Mouse (Mus musculus): ENCODE data around the gene Herc3.

Herc3 gene

DNA sequence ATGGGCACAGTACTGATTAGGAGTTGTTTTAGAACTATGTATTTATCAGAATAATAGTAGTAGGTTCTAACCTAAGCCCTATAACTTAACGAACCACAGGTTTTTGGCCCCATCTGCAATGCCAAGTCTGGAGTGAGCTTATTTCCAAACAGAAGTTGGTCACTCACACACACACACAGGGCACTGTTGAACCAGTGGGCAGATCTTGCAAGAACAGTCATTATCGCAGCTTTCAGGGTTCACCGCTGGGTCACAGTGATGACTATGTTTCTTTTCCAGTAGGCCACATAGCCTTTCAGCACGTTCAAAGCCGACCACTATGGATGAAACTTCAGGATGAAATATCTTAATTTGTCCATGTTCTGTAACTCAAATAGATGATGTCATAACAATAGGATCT, 91.2 kb downstream of the Herc3 start:
- no peak for DNase-seq

- DNase-seq: peak; percentile 76
Measured at GRCm38 (mm10) chr6:58927881-58928280, 96.6 kb downstream of the Herc3 start.

GRCm38 (mm10) chr6:58929911-58930431, 98.7 kb downstream of the Herc3 start:
- DNase-seq: no peak

DNA sequence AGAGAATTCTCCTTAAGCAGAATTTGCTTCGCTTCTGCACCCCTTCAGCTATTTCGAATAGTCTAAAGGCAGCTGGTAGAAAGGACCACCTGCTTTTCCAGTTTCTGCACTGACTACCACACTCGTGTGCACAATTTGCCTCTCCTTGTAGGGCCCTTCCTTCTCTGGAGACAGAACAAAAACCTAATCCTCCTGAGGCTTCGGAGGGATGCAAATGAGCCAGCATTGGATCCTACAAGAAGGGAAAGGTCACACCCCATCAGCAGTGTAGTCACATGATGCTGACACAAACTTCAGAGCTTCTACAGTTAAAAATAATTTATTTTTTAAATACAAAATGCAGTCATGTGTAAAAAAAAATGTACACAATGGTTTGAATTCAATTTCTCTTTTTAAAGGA, 99.9 kb downstream of the Herc3 start:
- no peak for DNase-seq

DNA sequence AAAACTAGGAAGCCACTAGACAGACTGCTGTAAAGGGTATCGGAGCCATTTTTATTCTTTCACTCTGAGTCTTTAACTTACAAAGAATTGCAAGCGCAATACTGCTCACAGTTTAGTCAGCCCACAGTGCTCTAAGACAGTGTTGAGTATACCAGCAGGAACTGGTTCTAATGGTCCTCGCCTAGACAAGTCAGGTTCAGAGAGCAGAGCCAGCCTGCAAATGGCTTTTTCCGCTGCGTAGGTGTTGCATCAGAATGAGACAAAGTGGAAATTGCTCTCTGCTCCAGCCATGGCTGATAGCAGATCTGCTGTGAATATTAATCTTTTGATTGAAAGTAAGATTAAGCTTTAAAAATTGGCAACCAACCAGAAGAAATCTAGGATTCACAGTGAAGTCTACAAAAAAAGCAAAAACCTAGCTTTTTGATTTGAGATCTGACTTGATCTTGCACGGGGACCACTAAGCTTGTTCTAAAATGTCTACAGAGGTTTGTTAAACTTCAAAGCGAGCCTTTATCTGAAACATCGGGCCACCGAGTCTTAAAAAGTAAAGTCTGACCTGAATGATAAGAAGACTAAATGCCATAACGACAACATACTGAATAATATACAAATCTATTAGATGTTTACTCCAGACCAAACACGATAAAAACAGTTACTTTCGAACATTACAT, 101.4 kb downstream of the Herc3 start:
- no peak for DNase-seq

DNA sequence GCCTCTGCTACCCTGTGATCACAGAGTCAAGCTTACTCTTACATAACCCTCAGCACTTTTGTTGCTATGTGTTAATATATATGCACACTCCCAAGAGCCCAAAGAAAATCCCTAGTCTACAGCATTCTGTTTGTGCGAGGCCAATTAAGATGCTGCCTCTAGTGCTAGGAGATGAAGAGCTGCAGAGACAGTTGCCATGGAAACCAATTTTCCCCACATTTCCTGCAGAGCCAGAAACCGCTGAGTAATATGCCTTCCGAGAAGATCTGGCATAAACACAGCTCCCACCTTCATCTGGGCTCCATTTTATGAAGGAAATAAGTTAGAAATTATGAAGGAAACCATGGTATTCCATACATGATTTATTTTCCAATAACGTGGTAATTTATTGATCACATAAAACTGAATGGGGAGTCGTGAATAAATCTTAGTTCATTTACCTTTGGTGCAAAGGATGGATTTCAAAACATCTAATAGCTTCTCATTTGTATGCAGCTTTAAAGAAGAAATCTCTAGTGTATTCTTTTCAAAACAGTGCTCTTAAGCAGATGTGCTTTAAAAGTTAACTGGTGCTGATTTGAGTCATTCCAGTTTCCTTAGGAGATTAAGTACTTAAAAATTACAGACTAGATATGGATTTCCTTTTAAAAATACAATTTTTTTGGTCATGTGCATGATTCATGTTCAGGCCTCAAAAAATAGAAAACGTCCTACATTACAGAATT, 102.1 kb downstream of the Herc3 start:
- DNase-seq: no peak

GRCm38 (mm10) chr6:58934144-58934543, 102.9 kb downstream of the Herc3 start:
- DNase-seq: no peak

GRCm38 (mm10) chr6:58937726-58938125, 106.5 kb downstream of the Herc3 start:
- no peak for DNase-seq

DNA sequence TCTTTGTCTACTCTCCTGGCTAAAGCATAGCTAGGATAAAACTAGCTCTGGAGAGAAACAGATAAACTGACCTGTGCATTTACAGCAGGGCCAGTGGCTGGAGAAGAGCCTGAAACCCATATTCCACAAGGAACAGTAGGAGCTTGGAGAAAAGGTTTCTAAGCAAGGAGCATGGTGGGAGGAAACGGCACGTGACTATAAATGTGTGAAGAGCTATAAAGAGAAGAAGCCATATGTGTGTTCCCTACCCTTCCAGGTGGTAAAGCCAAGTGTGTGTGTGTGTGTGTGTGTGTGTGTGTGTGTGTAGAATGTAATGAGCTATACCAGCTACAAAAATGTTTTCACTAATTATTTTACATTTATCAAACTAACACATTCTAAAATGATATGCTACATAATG, 111.0 kb downstream of the Herc3 start:
- DNase-seq: no peak

GRCm38 (mm10) chr6:58943958-58944357, 112.7 kb downstream of the Herc3 start:
- no peak for DNase-seq

GRCm38 (mm10) chr6:58946246-58946645, 115.0 kb downstream of the Herc3 start:
- no peak for DNase-seq

DNA sequence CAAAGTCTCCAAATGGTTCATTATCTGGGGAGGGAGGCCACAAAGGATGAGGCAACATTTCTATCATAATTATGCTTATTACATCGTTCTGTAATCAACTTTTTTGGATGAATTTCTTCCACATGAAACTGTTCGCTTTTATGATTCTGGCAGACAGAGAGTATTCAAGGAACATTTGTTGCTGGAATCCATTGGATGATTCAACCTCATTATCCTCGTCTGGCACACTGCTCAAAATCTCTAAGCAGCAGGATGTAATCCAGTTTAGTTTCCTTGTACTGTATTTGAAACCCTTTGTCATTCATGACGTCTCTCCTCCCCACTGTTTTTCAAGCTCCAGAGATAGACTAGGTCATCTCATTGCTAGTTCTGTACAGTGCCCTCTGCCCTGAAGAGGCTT, 115.6 kb downstream of the Herc3 start:
- no peak for DNase-seq

- no peak for DNase-seq
Measured at GRCm38 (mm10) chr6:58950410-58950809, 119.1 kb downstream of the Herc3 start.

DNA sequence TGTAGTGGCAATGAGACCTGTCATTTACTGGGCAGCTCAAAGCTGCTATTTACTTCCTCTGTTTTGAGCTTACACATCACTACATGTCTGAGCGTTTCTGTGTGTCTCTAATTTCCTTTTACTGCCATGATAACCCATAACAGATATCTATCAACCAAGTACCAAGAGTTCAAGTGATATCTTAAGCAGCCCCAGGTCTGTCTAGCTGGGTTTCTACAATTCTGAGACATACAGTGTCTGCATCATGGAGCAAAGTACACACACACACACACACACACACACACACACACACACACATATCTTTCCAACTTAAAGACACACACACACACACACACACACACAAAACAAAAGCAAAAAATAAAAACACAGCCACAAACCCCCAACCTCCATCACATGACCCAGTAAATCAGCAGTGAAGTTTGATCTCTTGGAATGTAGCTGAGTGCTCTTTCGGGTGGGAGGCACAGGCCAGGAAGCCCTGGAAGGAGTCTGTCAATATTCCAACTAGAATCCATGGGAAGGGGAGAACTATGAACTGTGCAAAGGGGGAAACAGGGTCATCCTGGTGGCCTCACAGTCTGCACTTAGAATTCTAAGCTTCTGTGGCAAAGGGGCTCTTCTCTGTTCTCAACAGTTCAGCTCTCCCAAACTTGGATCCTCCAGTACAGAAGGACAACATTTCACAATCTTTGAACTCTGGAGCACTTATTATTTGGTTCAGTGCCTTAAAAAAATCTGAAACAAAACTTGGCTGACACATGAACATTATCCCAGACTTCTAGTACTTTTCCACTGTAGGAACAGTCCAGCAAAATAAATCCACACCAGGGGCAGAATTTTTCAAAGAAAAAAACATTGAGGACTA, 120.1 kb downstream of the Herc3 start:
- peak; percentile 67 for DNase-seq

DNA sequence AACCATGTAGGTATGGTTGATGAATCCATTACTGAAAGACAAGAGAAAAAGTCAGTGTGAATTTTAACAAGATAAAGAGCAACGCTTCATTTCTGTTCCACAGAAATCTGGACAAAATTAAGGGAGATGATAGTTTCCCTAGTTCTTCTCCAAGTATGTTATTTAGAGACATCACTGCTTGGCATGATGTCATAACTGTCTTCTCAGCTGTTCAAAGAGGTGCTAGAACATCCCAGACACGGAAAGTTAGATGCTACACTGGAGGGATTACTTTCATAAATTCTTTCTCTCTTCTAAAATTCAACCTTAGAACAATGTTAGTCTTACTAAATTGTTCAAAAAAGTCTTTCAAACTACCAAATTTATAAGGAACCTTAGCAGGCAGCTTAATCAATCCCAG, 129.3 kb downstream of the Herc3 start:
- DNase-seq: no peak

DNA sequence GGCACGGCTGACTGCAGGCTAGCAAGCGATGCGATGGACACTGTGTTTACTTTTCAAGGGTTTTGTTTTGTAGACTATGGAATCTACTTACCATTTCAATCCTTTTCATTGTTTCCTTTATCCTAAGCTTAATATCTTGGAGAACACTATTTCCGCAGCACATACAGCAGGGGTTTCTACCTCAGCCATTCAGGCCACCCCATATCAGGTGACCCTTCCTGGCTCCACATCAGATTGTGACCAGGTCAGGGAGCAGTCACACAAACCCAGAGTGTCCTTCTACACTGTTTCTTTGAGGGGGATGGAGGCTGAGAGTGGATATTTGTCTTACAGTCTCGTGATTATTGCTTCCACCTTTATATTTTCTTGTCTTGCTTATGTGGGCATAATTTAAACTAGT, 131.4 kb downstream of the Herc3 start:
- DNase-seq: no peak

DNA sequence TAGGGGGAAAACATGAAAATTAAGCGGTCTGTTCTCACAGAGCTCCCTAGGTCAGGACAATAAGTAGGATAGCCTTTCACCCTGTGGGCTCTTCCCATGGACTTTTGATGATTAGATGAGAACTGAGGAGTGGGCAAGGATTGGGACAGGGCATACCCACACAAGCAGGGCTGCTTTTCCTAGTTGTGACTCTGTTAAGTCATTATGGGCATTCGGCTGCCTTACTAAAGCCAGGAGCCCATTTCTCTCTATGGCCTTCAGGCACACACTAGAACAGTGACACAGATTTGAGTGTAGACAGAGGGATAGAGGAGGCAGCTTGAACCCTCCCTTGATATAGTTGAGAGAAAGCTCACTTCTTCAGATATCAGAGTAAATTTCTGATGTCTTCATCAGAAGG, 132.8 kb downstream of the Herc3 start:
- DNase-seq: no peak

DNA sequence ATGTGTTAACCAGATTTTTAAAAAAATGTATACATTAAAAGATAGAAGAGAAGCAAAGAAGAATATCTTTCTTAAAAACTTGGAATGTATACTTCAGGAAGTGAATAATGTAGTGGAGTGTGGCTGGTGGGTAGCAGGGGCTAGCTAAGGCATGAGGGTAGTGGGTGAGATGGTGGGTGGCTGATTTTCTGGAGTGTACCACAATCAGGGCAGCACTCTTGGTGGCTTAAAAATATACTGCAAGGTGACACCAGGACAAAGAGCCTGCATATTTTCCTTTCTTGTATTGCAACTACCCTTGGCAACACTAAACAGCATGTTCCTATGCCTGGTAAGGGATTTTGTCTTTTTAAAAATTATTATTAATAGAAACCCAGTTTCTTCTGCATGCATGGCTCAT, 133.3 kb downstream of the Herc3 start:
- DNase-seq: no peak

DNA sequence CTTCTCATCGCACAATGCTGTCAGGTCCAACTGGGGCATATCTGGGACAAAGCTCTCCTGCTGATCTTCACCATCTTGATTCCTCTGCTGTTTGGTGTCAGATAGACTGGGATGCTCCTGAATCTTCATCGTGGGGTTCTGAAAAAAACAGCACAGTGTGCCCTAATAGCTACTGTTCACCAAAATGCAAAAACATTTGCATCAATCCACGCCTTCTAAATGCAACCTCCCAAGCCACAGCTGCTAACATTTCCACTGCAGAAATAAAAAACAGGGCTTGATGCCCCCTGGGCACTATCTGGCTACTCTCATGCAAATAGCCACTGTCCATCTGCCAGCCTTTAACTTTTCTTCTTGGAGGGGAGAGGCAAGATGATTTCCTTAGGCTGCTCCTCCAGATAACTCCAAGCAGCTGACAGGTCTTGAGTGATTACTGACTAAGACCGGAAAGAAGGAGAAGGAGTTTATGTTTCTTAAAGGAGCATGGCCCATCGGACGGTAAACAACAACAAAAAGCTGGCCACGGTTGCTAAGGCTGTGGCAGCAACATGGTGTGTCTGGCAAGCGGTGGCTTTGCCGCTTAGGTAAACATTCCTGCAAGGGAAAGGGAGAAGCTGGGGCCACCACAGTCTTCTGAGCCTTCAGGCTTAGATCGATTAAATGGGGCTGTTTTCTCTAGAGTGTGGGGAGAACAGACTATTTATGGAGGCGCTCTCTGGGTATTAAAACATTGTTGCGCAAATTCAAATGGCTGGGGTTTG, 134.0 kb downstream of the Herc3 start:
- DNase-seq: no peak

DNA sequence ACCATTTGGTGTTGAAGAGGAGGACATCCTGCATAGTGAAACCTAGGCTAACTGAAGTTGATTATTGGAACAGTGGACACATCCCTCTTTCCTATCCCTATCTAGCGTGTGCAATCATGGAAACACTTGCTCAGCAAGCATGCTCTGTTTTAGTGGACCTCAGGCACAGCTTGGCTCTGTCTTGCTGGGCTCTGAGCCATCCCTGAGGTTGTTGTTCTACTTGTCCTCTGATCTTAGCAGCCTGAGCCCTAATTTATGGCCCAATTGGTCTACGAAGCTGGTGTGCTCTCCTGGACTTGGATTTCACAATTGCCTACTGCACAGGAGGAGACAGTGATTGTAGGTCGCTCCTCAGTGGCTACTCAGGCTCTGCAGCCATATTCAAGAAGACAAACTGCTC, 137.0 kb downstream of the Herc3 start:
- DNase-seq: peak; percentile 84

Measured in kidney, adult 11 months (tissue).